Mouse (Mus musculus) spleen, postnatal 36 days (tissue): ENCODE measurements around the gene Pde11a.

Source experiments
- DNase-seq, 2 experiments: peaks; one replicate each; pipeline ENCODE4 v3.0.0; 2022; ENCODE audit warnings: low spot score in 2 of 2, mixed read lengths in 1 of 2

Pde11a gene

GRCm38 (mm10) chr2:76338215-76339156, at the start of gene Pde11a:
Pde11a (minus strand) TSS chr2:76338774.
- DNase-seq: no peak

GRCm38 (mm10) chr2:76386531-76386930, 48.0 kb upstream of the Pde11a start:
- no peak for DNase-seq

GRCm38 (mm10) chr2:76378646-76379045, 40.1 kb upstream of the Pde11a start:
- no peak for DNase-seq

DNA sequence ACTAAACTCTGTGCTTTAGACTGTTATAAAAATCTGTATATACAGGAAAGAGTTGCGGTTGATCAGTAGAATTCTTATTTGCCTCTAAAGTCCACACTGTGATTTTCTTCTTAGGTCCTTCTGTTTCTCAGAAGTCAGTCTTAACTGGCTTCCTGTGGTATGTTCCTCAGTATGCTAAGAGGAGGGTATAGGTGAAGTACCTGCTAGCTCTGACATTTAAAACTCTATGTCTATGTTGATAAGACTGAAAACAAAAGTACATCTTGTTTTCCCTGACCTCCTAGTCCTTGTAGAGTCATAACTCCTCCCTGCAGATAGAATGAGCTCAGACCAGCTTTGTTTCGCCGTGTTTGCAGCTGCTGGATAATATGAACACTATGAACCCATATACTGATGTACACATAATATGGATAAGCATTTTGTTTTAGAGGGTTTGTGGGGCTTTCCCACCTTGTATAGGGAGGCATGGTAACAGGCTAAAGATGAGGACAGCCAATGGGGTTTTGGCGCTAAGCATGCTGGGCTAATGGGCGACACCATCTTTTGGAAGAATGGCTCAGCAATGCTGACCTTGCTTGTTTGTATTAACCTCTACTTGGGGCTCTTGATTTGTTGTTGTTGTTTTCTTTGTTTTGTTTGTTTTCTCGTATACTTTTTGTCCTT, 36.1 kb upstream of the Pde11a start:
- DNase-seq: no peak

- no peak for DNase-seq
Measured at GRCm38 (mm10) chr2:76372244-76372643, 33.7 kb upstream of the Pde11a start.

DNA sequence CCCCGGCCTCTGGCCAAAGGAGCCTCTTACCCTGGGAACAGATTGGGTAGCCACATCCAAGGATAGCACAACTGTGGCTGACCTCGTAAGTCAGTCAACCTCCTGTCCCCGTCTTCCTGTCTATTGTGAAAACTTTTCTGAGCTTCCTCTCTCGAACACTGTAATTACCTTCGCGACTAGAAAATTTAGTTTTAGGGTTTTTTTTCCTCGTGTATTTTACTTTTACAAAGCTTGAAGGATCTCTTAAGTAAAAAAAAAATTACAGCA, 32.0 kb upstream of the Pde11a start:
- no peak for DNase-seq

DNA sequence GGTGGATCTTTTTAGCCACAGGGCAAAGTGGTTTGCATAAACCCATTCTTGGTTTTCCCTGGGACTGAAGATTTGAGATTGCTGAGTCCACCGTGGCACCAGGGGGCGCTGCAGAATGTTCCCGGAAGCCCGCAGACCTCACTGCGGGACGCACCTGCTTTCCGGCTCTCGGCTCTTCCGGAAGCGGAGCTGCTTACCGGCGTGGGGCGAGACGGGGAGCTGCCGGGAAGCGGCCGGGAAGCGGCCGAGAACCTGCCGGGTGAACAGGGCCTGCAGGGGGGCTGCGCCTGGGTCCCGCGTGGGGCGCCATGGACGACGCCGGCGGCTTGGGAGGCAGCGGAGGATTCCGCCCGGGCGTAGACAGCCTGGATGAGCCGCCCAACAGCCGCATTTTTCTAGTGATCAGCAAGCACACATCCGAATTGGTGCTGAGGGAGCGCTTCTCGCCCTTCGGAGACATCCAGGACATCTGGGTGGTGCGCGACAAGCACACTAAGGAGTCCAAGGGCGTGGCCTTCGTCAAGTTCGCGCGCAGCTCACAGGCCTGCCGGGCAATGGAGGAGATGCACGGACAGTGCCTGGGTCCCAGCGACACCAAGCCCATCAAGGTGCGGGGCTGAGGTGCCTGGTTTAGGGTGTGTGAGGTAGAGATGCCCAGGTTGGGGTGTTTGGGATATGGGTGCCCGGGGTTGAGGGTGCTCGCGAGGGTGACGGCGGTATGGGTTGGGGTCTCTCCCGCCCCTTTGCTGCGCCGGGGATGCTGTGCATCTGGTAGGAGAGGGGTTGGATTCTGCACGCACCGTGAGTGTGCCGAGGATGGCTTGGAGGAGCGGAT, 31.5 kb upstream of the Pde11a start, which contains the start of gene Rbm45:
Rbm45 (plus strand) TSS at position 164 of the 835 bp plus-strand sequence.
- DNase-seq: peak; percentile 83 to 85

GRCm38 (mm10) chr2:76368861-76369660, 30.5 kb upstream of the Pde11a start:
- DNase-seq: no peak

DNA sequence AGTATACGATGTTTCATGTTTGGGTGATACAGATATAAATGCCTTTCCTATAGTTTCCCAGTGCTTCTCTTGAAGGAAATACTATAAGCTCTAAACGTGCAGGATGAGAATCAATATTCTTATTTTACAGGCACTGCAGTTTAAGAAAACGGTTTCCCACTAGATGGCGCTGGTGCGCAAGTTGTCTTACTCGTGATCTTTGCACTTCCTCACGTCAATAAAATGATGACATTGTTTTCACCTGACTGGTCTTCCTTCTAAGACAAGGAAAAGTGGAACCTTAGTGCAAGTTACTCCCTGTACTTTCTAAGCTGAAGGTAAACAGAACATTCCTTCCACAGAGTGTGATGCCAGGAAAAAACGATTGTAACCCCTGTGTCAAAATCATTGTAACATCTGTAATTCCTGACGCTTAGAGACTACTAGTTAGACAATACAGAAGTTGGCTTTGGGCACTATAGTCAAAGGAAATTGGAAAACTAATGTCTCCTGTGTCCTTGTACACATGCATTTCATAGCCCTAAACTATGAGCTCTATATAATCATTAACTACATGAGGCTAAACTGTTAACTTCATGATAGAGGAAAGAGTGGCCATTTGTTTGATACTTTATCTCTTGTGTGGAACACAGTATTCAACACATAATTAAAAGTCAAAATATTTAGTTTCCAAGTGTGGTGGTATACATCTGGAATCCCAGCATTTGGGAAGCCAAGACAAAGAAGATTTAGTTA, 28.8 kb upstream of the Pde11a start:
- peak; percentile 60 to 66 for DNase-seq

- DNase-seq: no peak
Measured at GRCm38 (mm10) chr2:76365811-76366210, 27.2 kb upstream of the Pde11a start.

GRCm38 (mm10) chr2:76362111-76362510, 23.5 kb upstream of the Pde11a start:
- DNase-seq: no peak

DNA sequence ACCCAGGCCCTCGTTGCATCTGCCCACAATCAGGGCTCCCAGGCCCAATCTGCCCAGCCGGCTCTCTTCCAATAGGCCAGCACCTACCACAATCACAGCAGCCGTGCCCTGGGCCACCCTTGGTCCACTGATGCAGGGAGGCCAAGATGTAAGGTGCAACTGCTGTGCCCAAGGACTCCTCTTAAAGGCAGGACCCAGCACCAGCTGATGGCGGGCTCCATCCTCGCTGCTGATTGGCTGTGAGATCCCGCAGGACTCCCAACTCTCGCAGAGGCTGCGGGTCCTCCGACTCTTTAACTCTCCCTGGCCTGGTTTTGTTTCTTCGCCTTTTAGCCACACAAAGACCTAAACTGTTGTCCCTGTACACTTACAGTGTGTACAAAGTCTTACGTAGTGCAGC, 21.7 kb upstream of the Pde11a start, which contains the start of gene Cyct:
Cyct (minus strand) TSS at position 225 of the 400 bp plus-strand sequence.
- DNase-seq: no peak

- DNase-seq: no peak
Measured at GRCm38 (mm10) chr2:76347839-76348238, 9.3 kb upstream of the Pde11a start.

DNA sequence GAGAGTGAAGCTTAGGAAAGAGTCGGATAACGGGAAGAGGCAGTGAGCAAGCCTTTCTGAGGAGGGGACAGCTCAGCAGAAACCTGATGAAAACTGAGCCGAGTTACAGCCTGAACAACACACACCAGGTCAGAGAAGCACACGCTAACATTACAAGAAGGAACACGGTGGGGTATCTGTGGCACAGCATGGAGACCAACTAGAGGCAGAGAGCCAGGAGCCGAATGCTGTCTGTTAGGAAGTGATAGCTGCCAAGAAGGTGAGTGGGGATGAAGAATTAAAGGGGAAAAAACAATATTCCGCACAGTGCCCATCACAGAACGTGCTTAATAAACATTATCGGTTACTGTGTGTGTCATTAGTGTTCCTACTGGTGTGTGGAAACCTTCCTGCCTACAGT, 3.6 kb upstream of the Pde11a start:
- DNase-seq: no peak

DNA sequence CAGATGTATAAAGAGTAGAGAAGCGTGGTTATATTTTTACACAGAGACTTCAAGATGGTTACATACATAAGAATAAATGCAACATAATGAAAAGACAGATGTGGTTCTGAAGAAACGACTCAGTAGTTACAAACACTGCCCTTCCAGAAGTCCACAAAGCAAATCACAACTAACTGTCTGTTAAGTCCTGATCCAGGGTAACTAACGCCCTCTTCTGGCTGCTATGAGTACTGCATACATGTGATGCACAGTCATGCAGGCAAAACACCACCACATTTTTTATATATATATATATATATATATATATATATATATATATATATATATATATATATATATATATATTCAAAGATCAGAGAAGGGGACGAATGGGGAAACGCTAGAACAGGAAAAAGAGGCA, 4.0 kb downstream of the Pde11a start:
- no peak for DNase-seq

GRCm38 (mm10) chr2:76332161-76332805, 6.3 kb downstream of the Pde11a start:
- DNase-seq: no peak

DNA sequence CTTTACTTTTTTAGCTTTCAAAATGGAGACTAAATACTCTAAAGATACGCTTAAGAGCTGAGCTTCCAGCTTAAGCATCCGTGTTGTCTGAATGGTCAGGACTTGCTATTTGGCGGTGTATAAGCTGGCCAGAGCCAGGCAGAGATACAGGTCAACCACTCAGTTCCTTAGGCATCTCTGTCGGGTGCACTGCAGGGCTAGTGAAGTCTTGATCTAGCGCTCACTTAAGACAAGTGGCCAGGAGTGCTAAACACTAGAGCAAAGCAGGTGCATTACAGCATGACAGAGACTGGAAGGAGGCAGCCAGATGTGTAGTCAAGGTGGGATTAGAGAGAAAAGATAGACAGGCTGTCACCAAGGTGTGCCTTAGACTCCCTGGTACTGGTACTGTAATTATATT, 8.5 kb downstream of the Pde11a start:
- no peak for DNase-seq

GRCm38 (mm10) chr2:76326161-76326560, 12.4 kb downstream of the Pde11a start:
- DNase-seq: no peak

- no peak for DNase-seq
Measured at GRCm38 (mm10) chr2:76324463-76324862, 14.1 kb downstream of the Pde11a start.
